Mouse (Mus musculus): ENCODE data around the gene Bcl2a1b.
"Not testable (repeated sequence)": the region's sequence is repeated elsewhere in the genome, so short reads cannot be mapped to it uniquely, and the experiment has no call there.

GRCm38 (mm10) chr9:89218174-89218573 lies 19.2 kb downstream of the Bcl2a1b start:
- TF ChIP-seq CTCF (IDR thresholded peaks at IDR 0.05; ENCODE audit: extremely low read depth, insufficient read depth, insufficient read length, insufficient replicate concordance); POLR2A (IDR thresholded peaks at IDR 0.05; ENCODE audit: low read depth, low read length): not testable (repeated sequence)

Measured in spleen, adult 2 months (tissue).